Mouse (Mus musculus): ENCODE data around the gene Ccr4. TPM values are rescaled to one million over a fixed set of nuclear protein-coding genes. Genes with fewer than 3 reads are reported as not detected.

Ccr4 gene
- not detected in 2 replicates for polyA plus RNA-seq (2015; fragmentation: Nextera tagmentation; extraction: Ambion mirVana)

DNA sequence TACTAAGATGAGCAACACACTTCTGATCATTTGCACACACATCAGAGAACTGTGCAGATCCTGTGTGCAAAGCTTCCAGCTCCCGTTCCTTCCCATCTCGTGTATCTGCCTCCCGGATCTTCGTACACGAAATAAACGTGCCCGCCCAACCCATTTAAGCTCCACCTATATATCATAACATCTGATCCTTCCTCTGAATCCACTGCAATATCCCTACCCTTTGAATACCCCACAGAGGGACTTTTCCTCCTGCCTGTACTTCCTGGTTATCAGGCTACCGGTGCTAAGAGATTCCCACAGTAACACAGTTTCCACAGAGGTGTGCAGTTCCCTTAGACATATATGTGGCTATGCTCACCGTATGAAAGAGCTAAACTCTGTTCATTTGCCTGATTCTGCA lies at the start of gene Ccr4:
Gene Ccr4 (minus strand): TSS at position 101 of the 400 bp plus-strand sequence.
- Histone ChIP-seq H3K4me1 (no peaks in the 10 kb centered on the region), H3K36me3 (replicated peaks) (no peaks in the 10 kb centered on the region), H3K9ac (no peak within 1 kb of the TSS), H3K27me3 (replicated peaks) (0 out of 2 replicates have a peak, but pooled peaks cover 3% of the 10 kb centered on the region), H3K4me3 (no peak within 1 kb of the TSS), H3K9me3 (no peaks in the 10 kb centered on the region), H3K4me2 (no peak within 1 kb of the TSS), H3K27ac (no peak within 1 kb of the TSS)
- WGBS = 90% methylated on average over 9 of the region's 9 CpGs
- no peak for ATAC-seq (replicated peaks)

DNA sequence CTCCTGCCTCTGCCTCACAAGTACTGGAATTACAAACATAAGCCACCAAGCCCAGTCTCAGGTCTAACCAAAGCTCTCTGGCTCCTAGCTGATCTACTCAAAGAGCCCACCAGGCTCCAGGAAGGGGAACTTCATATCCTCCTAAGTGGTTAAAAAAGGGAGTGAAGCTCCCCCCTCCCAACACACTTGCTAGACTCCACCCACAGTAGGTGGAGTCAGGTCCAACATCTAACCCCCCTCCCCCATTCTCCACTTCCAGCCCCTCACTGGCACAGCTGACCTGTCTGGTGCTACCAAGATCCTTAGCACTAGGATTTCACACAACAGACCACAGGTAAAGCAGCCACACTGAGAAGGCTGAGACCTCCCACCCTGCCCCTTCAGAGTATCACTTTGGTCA lies 49.1 kb upstream of the Ccr4 start:
- no peak overlapping the region for H3K27ac ChIP-seq
- H3K27me3 ChIP-seq (replicated peaks) = peaks cover 14% of the 10 kb centered on the region
- no peak for ATAC-seq (replicated peaks)
- H3K9me3 ChIP-seq = no peaks in the 10 kb centered on the region
- H3K9ac ChIP-seq = no peak overlapping the region
- no peak overlapping the region for H3K4me2 ChIP-seq
- H3K36me3 ChIP-seq (replicated peaks) = no peaks in the 10 kb centered on the region
- peaks cover 7% of the 10 kb centered on the region; the same call in 1 of the 2 replicates for H3K4me1 ChIP-seq
- no peak overlapping the region for H3K4me3 ChIP-seq

DNA sequence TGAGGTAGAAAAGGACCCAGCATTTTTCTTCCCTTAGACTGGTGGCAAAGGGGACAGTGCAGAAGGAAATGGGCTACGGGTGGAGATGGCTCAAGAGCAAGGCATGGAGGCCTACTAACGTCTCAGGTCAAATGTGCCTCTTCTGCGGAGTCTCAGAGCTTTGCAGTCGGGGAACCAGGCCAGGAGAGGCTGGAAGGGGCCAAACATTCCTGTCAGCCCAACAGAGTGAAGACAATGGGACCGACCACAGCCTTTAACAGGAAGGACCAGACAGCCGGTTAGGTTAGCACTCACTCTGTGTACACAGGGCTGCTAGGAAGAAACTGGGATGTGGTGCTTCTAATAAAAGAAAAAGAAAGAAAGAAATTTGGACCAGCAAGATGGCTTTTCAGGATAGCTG lies 45.3 kb upstream of the Ccr4 start:
- 19% methylated on average over 6 of the region's 6 CpGs for WGBS
- Histone ChIP-seq H3K9ac (no peak overlapping the region), H3K4me3 (no peak overlapping the region), H3K36me3 (replicated peaks) (no peaks in the 10 kb centered on the region), H3K4me1 (peaks cover 10% of the 10 kb centered on the region; the same call in 1 of the 2 replicates), H3K27me3 (replicated peaks) (peaks cover 4% of the 10 kb centered on the region; the same call in 1 of the 2 replicates), H3K9me3 (no peaks in the 10 kb centered on the region), H3K27ac (no peak overlapping the region), H3K4me2 (no peak overlapping the region)
- no peak for ATAC-seq (replicated peaks)

DNA sequence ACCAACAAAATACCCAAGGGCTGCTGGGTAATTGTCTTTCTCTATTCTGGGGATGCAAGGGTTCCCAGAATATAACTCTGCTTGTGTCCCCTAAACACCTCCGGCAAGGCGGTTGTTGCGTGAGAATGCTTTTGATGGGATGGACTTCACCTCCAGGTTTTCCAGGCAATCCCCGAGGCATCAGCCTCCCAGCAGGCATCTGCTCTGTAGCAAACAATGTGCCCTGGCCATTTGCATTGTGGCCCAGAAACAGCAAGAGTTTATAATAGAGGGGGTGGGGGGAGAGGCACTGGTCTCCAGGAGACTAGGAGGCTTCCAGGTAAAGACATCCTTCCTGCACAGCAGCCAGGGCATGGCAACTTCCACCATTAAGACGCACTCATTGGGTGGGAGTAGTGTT lies 44.4 kb upstream of the Ccr4 start:
- no peak overlapping the region for H3K4me3 ChIP-seq
- H3K27me3 ChIP-seq (replicated peaks) = peaks cover 4% of the 10 kb centered on the region; the same call in 1 of the 2 replicates
- no peak for ATAC-seq (replicated peaks)
- 17% methylated on average over 5 of the region's 5 CpGs for whole genome bisulfite sequencing
- H3K9ac ChIP-seq = no peak overlapping the region
- H3K4me1 ChIP-seq = 0 out of 2 replicates have a peak, but pooled peaks cover 3% of the 10 kb centered on the region
- H3K36me3 ChIP-seq (replicated peaks) = no peaks in the 10 kb centered on the region
- H3K9me3 ChIP-seq = no peaks in the 10 kb centered on the region
- no peak overlapping the region for H3K27ac ChIP-seq
- no peak overlapping the region for H3K4me2 ChIP-seq

DNA sequence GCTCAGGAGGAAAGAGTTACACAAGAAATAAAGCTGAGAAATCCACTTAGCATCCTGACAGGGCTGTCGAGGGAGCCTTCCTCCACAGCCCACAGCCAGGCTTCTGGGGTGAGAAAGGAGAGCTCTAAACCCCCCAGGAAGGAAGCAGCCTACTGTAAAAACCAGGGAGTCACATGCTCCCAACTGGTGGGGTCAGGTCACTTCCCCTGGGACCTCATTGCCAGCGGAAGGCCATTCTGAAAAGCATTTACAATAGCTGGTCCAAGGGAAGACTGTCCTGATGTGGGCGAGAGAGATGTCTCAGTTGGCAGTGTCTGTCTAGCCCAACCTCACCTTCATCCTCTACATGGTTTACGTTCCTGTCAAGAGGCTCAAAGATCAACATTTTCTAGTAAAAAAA lies 43.8 kb upstream of the Ccr4 start:
- Histone ChIP-seq H3K4me2 (no peak overlapping the region), H3K27me3 (replicated peaks) (peaks cover 4% of the 10 kb centered on the region; the same call in 1 of the 2 replicates), H3K4me3 (no peak overlapping the region), H3K4me1 (0 out of 2 replicates have a peak, but pooled peaks cover 3% of the 10 kb centered on the region), H3K36me3 (replicated peaks) (no peaks in the 10 kb centered on the region), H3K9me3 (no peaks in the 10 kb centered on the region), H3K9ac (no peak overlapping the region), H3K27ac (no peak overlapping the region)
- ATAC-seq (replicated peaks) = no peak
- 43% methylated on average over 4 of the region's 4 CpGs for WGBS

DNA sequence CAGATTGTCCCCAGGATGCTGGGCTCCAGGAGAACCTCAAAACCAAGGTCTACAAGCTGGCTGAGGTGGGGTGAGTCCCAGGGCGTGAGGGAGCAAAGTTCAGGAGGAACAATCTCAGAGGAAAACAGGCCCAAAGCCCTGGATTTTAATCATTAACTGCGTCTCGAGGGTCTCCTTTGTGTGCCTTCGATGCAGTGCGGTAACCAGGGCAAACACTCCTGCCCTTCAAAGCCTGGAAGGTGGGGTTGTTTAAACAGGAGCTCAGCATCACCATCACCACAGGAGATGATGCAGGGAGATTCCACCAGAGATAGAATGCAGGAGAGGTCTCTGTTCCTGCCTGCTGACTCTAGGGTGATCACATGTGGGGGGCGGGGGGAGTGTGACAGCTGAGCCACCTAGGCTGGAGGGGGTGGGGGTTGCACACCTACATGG lies 42.9 kb upstream of the Ccr4 start:
- 0 out of 2 replicates have a peak, but pooled peaks cover 3% of the 10 kb centered on the region for H3K4me1 ChIP-seq
- no peak overlapping the region for H3K9ac ChIP-seq
- H3K36me3 ChIP-seq (replicated peaks) = no peaks in the 10 kb centered on the region
- WGBS = 35% methylated on average over 6 of the region's 6 CpGs
- no peak overlapping the region for H3K4me2 ChIP-seq
- no peaks in the 10 kb centered on the region for H3K9me3 ChIP-seq
- H3K27me3 ChIP-seq (replicated peaks) = peaks cover 4% of the 10 kb centered on the region; the same call in 1 of the 2 replicates
- no peak for ATAC-seq (replicated peaks)
- H3K4me3 ChIP-seq = no peak overlapping the region
- H3K27ac ChIP-seq = no peak overlapping the region

DNA sequence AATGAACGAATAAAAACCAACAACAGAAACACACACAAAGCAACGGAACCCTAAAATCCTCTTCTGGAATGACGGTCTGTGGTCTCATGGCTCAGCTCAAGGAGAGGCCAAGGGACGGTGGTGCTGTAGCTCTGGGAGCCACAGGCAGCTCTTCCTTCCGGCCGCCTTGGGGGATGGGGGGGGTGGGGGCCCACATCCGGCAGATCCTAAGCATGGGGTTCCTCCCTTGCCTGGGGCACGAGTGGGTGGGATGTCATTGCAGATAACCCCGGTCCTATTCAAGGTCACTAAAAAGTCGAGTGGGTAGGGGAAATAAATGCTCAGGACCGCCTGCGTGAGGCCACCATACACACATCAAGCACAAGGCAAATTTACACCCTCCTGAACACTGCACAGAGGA lies 42.0 kb upstream of the Ccr4 start:
- H3K4me3 ChIP-seq = no peak overlapping the region
- ATAC-seq (replicated peaks) = no peak
- peaks cover 4% of the 10 kb centered on the region; the same call in 1 of the 2 replicates for H3K27me3 ChIP-seq (replicated peaks)
- H3K4me2 ChIP-seq = no peak overlapping the region
- no peak overlapping the region for H3K9ac ChIP-seq
- no peaks in the 10 kb centered on the region for H3K9me3 ChIP-seq
- no peak overlapping the region for H3K27ac ChIP-seq
- H3K4me1 ChIP-seq = 0 out of 2 replicates have a peak, but pooled peaks cover 3% of the 10 kb centered on the region
- WGBS = 70% methylated on average over 12 of the region's 12 CpGs
- no peaks in the 10 kb centered on the region for H3K36me3 ChIP-seq (replicated peaks)

DNA sequence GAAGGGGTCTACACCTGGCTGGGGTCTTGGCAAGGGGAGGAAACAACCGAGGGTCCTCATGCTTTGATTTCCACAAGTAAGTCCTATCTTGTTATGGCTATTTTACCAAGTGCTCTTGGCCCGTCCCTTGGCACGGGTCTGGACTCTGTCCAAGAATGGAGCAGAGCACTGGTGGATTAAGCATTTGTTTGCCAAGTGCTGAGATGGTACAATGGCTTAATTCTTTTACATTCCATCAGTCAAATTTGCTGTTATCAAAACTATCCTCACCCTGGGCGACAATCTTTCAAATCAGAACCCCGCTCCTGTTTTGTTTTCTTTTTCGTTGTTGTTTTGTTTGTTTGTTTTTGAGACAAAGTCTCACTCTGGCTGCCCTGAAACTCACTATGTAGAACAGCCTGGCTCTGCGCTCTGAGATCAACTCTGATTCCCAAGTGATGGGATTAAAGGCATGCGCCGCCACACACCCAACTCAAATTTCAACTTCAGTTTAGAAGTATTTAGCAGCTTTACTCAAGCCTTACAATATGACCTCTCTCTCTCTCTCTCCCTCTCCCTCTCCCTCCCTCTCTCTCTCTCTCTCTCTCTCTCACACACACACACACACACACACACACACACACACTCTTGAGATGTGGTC lies 40.2 kb upstream of the Ccr4 start:
- Histone ChIP-seq H3K36me3 (replicated peaks) (no peaks in the 10 kb centered on the region), H3K27ac (no peak overlapping the region), H3K9me3 (no peaks in the 10 kb centered on the region), H3K4me2 (no peak overlapping the region), H3K4me1 (0 out of 2 replicates have a peak, but pooled peaks cover 3% of the 10 kb centered on the region), H3K4me3 (no peak overlapping the region), H3K9ac (no peak overlapping the region), H3K27me3 (replicated peaks) (peaks cover 4% of the 10 kb centered on the region; the same call in 1 of the 2 replicates)
- 30% methylated on average over 9 of the region's 9 CpGs for WGBS
- no peak for ATAC-seq (replicated peaks)

DNA sequence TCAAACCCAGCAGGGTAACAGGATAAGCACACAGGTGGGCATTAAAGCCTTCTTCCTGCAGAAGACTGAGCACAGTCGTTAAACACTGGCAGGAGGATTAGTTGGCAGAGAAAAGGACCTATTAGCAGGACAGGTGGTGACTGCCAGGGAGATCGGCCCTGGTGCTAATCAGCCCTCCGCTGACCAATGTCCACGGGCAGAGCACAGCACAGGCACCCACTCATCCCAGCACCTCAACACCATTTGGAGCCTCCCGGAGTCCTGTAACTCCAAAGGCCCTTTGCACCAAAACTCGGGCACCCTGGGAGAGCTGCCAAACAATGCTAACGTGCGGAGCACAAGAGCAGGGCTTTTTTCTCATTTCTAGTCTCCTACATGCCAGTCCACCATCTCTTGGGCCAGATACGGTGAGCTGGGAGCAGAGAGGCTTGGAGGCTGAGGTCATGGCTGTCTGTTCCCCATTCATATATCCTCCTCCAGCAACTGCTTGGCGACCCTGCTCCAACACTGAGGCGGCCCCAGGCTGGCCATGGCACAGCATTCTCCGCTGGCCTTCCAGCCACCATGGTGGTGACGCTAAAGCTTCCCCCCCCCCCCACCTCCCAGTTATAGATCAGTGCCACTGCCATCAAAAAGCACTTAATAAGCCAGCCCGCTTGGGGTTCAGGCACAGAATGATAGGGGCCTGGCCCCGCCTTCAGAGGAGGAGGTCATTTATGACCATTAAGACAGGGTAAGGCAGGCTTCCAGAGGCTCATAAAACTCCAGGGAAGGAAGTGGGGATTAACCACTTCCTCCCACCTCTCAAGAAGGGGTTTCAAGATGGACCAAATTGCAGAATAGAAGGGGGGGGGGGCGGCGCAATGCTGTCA lies 39.4 kb upstream of the Ccr4 start:
- no peak overlapping the region for H3K4me2 ChIP-seq

DNA sequence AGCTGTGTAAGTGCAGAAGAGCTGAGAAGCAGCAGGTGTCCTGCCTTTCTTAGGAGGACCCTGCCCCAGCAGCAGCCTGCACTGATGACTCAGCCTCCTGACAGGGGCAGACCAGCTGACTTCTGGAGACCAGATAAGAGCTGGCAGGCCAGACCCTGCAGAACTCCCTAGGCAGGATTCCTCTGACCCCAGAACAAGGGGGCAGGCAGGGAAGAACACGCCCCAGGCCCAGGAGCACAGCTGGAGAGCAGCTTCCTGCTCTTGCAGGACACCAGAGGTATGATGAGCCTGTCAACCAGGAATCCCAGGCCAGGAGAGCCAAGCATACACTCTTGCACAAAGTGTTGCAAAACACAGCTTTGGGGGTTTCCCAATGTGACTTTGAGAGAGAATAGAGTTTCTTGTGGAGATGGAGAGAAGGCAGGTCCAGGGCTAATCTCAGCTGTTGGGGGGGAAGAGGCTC lies 36.6 kb upstream of the Ccr4 start:
- H3K9ac ChIP-seq = no peak overlapping the region
- ATAC-seq (replicated peaks) = no peak
- no peaks in the 10 kb centered on the region for H3K9me3 ChIP-seq
- H3K27me3 ChIP-seq (replicated peaks) = no peaks in the 10 kb centered on the region
- H3K36me3 ChIP-seq (replicated peaks) = no peaks in the 10 kb centered on the region
- WGBS = 32% methylated on average over 1 of the region's 1 CpGs
- no peak overlapping the region for H3K4me2 ChIP-seq
- H3K4me3 ChIP-seq = no peak overlapping the region
- H3K27ac ChIP-seq = no peak overlapping the region
- no peaks in the 10 kb centered on the region for H3K4me1 ChIP-seq

More for the DNA sequence above, 39.4 kb upstream of the Ccr4 start:
- Histone ChIP-seq H3K36me3 (replicated peaks) (no peaks in the 10 kb centered on the region), H3K9me3 (no peaks in the 10 kb centered on the region), H3K4me3 (no peak overlapping the region), H3K27me3 (replicated peaks) (peaks cover 4% of the 10 kb centered on the region; the same call in 1 of the 2 replicates), H3K9ac (no peak overlapping the region), H3K27ac (no peak overlapping the region), H3K4me1 (0 out of 2 replicates have a peak, but pooled peaks cover 3% of the 10 kb centered on the region)
- 0 out of 2 replicates have a peak, but pooled peaks have one; percentile 30 for ATAC-seq (replicated peaks)
- WGBS = 60% methylated on average over 17 of the region's 17 CpGs

DNA sequence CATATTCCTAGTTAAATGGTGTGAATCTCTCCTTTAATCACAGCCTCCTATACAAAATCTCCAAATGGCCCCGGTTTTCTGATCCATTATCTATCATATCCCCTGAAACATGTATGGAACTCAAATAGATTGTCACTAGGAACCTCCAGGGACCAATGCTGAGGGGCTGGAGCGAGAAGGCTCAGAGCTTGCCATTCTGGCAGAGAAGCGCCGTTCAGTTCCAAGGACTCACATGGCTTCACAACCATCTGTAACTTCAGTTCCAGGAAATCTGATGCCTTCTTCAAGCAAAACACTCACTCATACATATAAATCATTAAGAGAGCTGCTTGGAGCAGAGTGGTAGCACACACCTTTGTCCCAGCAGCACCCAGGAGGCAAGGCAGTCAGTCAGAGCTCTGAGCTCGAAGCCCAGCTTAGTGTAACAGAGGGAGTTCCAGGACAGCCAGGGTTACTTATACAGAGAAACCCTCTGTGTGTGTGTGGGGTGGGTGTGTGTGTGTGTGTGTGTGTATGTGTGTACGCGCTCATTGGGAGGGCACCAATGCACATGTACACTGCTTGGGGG lies 34.4 kb upstream of the Ccr4 start:
- Histone ChIP-seq H3K27ac (no peak overlapping the region), H3K27me3 (replicated peaks) (no peaks in the 10 kb centered on the region), H3K4me3 (no peak overlapping the region), H3K36me3 (replicated peaks) (no peaks in the 10 kb centered on the region), H3K4me2 (no peak overlapping the region), H3K4me1 (no peaks in the 10 kb centered on the region), H3K9ac (no peak overlapping the region), H3K9me3 (no peaks in the 10 kb centered on the region)
- ATAC-seq (replicated peaks) = no peak
- WGBS = 70% methylated on average over 7 of the region's 7 CpGs

DNA sequence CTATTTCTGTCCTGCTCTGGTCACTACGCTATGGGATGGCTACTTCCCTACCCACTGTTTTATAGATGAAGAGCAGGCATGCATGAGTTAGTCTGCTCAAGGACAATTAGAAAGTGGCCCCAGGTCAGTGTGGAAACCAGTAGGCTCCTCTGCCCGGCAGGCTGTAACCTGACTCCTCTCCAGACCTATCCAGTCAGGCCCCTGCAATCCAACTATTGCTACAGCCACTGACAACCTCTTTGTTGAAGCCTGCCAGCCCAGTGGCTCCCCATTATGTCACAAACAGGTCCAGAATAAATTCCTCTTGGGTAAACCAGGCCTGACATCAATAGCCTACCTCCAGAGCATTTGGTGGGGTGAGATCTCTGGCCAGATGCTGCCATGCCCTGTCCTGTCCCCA lies 31.9 kb upstream of the Ccr4 start:
- Histone ChIP-seq H3K4me2 (no peak overlapping the region), H3K4me1 (no peaks in the 10 kb centered on the region), H3K9me3 (no peaks in the 10 kb centered on the region), H3K36me3 (replicated peaks) (no peaks in the 10 kb centered on the region), H3K27ac (no peak overlapping the region), H3K4me3 (no peak overlapping the region), H3K27me3 (replicated peaks) (no peaks in the 10 kb centered on the region), H3K9ac (no peak overlapping the region)
- no peak for ATAC-seq (replicated peaks)
- WGBS = 15% methylated on average over 2 of the region's 2 CpGs

All from midbrain, embryonic 15.5 days (tissue).